ENCODE assay signal across 24 mouse cellular contexts in the genomic region with DNA sequence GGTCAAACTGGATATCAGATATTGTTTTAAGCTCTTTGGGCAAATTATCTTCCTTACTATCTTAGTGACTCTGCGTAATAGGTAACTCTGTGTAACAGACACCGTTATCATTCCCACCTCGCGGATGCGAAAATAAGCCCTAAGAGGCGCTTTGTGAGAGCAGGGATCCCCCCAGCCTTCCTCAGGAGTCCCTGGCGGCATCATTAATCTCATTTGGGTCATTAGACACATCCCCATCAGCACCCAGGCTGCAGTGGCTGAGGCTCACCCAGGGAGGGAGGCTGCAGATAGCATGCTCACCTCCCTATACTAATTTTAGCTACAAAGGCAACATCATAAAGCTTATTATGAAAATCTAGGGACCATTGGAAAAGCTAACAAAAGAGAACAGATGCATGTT.
DNase-seq lines count a peak whose midpoint lies in the region; ATAC-seq and TF ChIP-seq lines count a peak whose summit lies in the region.
"Had no signal": no experiment of that assay in that cellular context is flagged by ENCODE, and none has a peak within 500 bp of the region (broad histone marks: within the 10 kb centered on the region; RNA-seq: fewer than 3 reads in every experiment).

No protein-coding gene starts in this region.

- H3K27ac ChIP-seq in embryonic facial prominence, embryonic 14.5 days (replicated peaks; ENCODE audit: low read depth, low read length), result no peak overlapping the region
- H3K27ac ChIP-seq in embryonic facial prominence, embryonic 10.5 days (replicated peaks), result no peak overlapping the region
- H3K27ac ChIP-seq in hindbrain, postnatal 0 days, result no peak overlapping the region
- no peak overlapping the region for H3K27ac ChIP-seq in hindbrain, embryonic 10.5 days
- 0 out of 2 replicates have a peak overlapping the region, but pooled peaks have one; percentile 23 for H3K27ac ChIP-seq in neural tube, embryonic 13.5 days (replicated peaks)
- no peak overlapping the region for H3K27ac ChIP-seq in neural tube, embryonic 15.5 days (replicated peaks)
- H3K27ac ChIP-seq: embryonic facial prominence, embryonic 12.5 days; gastrocnemius, adult 2 months; heart, embryonic 10.5 days; heart, embryonic 13.5 days; hindbrain, embryonic 14.5 days had no signal

- ATAC-seq in embryonic facial prominence, embryonic 14.5 days (ENCODE audit: low read depth), result peak; percentile 76; the same call in 1 of the 2 replicates
- ATAC-seq in hindbrain, postnatal 0 days, result no peak
- ATAC-seq in neural tube, embryonic 13.5 days (ENCODE audit: low read depth), result no peak
- ATAC-seq in neural tube, embryonic 15.5 days (ENCODE audit: low FRiP score), result no peak
- ATAC-seq in erythroid progenitor cell, adult 5-6 weeks (replicated peaks; ENCODE audit: low FRiP score, poor library complexity, severe bottlenecking), result no peak
- ATAC-seq: activated CD4-positive, CD25-positive, alpha-beta regulatory T cell, adult 4 months; forebrain, embryonic 14.5 days; forebrain, postnatal 0 days had no signal

- no peaks in the 10 kb centered on the region for H3K9me3 ChIP-seq in embryonic facial prominence, embryonic 14.5 days (ENCODE audit: control insufficient read depth, low read length)
- no peaks in the 10 kb centered on the region for H3K9me3 ChIP-seq in embryonic facial prominence, embryonic 10.5 days
- H3K9me3 ChIP-seq in hindbrain, postnatal 0 days (ENCODE audit: low read length), result no peaks in the 10 kb centered on the region
- H3K9me3 ChIP-seq in hindbrain, embryonic 10.5 days, result no peaks in the 10 kb centered on the region
- no peaks in the 10 kb centered on the region for H3K9me3 ChIP-seq in neural tube, embryonic 13.5 days
- H3K9me3 ChIP-seq in neural tube, embryonic 15.5 days (replicated peaks), result no peaks in the 10 kb centered on the region
- H3K9me3 ChIP-seq: embryonic facial prominence, embryonic 12.5 days; heart, embryonic 10.5 days; heart, embryonic 13.5 days had no signal

- no peak overlapping the region for H3K9ac ChIP-seq in embryonic facial prominence, embryonic 14.5 days (ENCODE audit: low read depth, low read length)
- no peak overlapping the region for H3K9ac ChIP-seq in hindbrain, postnatal 0 days (replicated peaks; ENCODE audit: low read length)
- H3K9ac ChIP-seq in neural tube, embryonic 13.5 days, result no peak overlapping the region
- H3K9ac ChIP-seq in neural tube, embryonic 15.5 days (replicated peaks), result no peak overlapping the region
- H3K9ac ChIP-seq: embryonic facial prominence, embryonic 12.5 days; forebrain, postnatal 0 days; heart, embryonic 13.5 days; hindbrain, embryonic 14.5 days had no signal

- no peak overlapping the region for H3K4me3 ChIP-seq in embryonic facial prominence, embryonic 14.5 days (ENCODE audit: low read depth, low read length)
- H3K4me3 ChIP-seq in embryonic facial prominence, embryonic 10.5 days, result no peak overlapping the region
- H3K4me3 ChIP-seq in hindbrain, postnatal 0 days (ENCODE audit: low read length), result no peak overlapping the region
- no peak overlapping the region for H3K4me3 ChIP-seq in hindbrain, embryonic 10.5 days
- no peak overlapping the region for H3K4me3 ChIP-seq in neural tube, embryonic 13.5 days
- no peak overlapping the region for H3K4me3 ChIP-seq in neural tube, embryonic 15.5 days (replicated peaks)
- H3K4me3 ChIP-seq: embryonic facial prominence, embryonic 12.5 days; gastrocnemius, adult 2 months; heart, embryonic 10.5 days; heart, embryonic 13.5 days had no signal

- WGBS in embryonic facial prominence, embryonic 14.5 days, result 81% methylated on average over 7 of the region's 7 CpGs
- WGBS in embryonic facial prominence, embryonic 10.5 days, result 84% methylated on average over 7 of the region's 7 CpGs
- WGBS in hindbrain, postnatal 0 days, result 71% methylated on average over 7 of the region's 7 CpGs
- 86% methylated on average over 7 of the region's 7 CpGs for WGBS in hindbrain, embryonic 10.5 days
- WGBS in neural tube, embryonic 13.5 days, result 69% methylated on average over 7 of the region's 7 CpGs
- WGBS in neural tube, embryonic 15.5 days, result 61% methylated on average over 7 of the region's 7 CpGs

- H3K4me2 ChIP-seq in embryonic facial prominence, embryonic 14.5 days (ENCODE audit: low read depth, low read length), result no peak overlapping the region
- no peak overlapping the region for H3K4me2 ChIP-seq in hindbrain, postnatal 0 days (ENCODE audit: low read depth, low read length)
- H3K4me2 ChIP-seq in neural tube, embryonic 13.5 days, result no peak overlapping the region
- no peak overlapping the region for H3K4me2 ChIP-seq in neural tube, embryonic 15.5 days
- H3K4me2 ChIP-seq: embryonic facial prominence, embryonic 12.5 days; heart, embryonic 13.5 days; hindbrain, embryonic 14.5 days had no signal

- DNase-seq in embryonic facial prominence, embryonic 14.5 days (ENCODE audit: low spot score), result peak; percentile 11
- no peak for DNase-seq in embryonic facial prominence, embryonic 10.5 days (ENCODE audit: low spot score)
- DNase-seq in hindbrain, postnatal 0 days (ENCODE audit: low spot score), result peak; percentile 15
- no peak for DNase-seq in hindbrain, embryonic 10.5 days (ENCODE audit: low spot score)
- DNase-seq: adrenal gland, adult 8-10 months; adrenal gland, postnatal 25 days; cerebellum, adult 18-20 months; cerebellum, adult 9-10 months; cerebellum, postnatal 14 days; forebrain, postnatal 0 days; gastrocnemius, adult 2 months; gastrocnemius, postnatal 14 days; heart, adult 18-20 months; heart, postnatal 14 days; heart, postnatal 4 days had no signal

- TF ChIP-seq CTCF in hindbrain, postnatal 0 days (IDR thresholded peaks at IDR 0.05; ENCODE audit: low read depth), result no peak

- H3K36me3 ChIP-seq in embryonic facial prominence, embryonic 14.5 days (ENCODE audit: control insufficient read depth, insufficient read depth, low read length), result no peaks in the 10 kb centered on the region
- no peaks in the 10 kb centered on the region for H3K36me3 ChIP-seq in embryonic facial prominence, embryonic 10.5 days (replicated peaks)
- no peaks in the 10 kb centered on the region for H3K36me3 ChIP-seq in hindbrain, postnatal 0 days (ENCODE audit: insufficient read depth, low read length)
- no peaks in the 10 kb centered on the region for H3K36me3 ChIP-seq in hindbrain, embryonic 10.5 days
- no peaks in the 10 kb centered on the region for H3K36me3 ChIP-seq in neural tube, embryonic 13.5 days
- H3K36me3 ChIP-seq in neural tube, embryonic 15.5 days, result no peaks in the 10 kb centered on the region
- H3K36me3 ChIP-seq: embryonic facial prominence, embryonic 12.5 days; heart, embryonic 10.5 days; heart, embryonic 13.5 days had no signal

- no peaks in the 10 kb centered on the region for H3K4me1 ChIP-seq in embryonic facial prominence, embryonic 14.5 days (ENCODE audit: control insufficient read depth, insufficient read depth, low read length)
- H3K4me1 ChIP-seq in embryonic facial prominence, embryonic 10.5 days, result no peaks in the 10 kb centered on the region
- peaks cover 4% of the 10 kb centered on the region; the same call in 1 of the 2 replicates for H3K4me1 ChIP-seq in hindbrain, postnatal 0 days (ENCODE audit: insufficient read depth, low read length)
- H3K4me1 ChIP-seq in hindbrain, embryonic 10.5 days (replicated peaks), result no peaks in the 10 kb centered on the region
- H3K4me1 ChIP-seq in neural tube, embryonic 13.5 days (replicated peaks), result peaks cover 11% of the 10 kb centered on the region
- H3K4me1 ChIP-seq in neural tube, embryonic 15.5 days, result peaks cover 7% of the 10 kb centered on the region; the same call in 1 of the 2 replicates
- H3K4me1 ChIP-seq: embryonic facial prominence, embryonic 12.5 days; heart, embryonic 10.5 days; heart, embryonic 13.5 days had no signal

- no peaks in the 10 kb centered on the region for H3K27me3 ChIP-seq in embryonic facial prominence, embryonic 14.5 days (replicated peaks; ENCODE audit: control insufficient read depth, insufficient read depth, low read length)
- H3K27me3 ChIP-seq in embryonic facial prominence, embryonic 10.5 days (replicated peaks; ENCODE audit: low read depth, poor library complexity, severe bottlenecking), result no peaks in the 10 kb centered on the region
- H3K27me3 ChIP-seq in hindbrain, postnatal 0 days (ENCODE audit: insufficient read depth, low read length), result no peaks in the 10 kb centered on the region
- no peaks in the 10 kb centered on the region for H3K27me3 ChIP-seq in hindbrain, embryonic 10.5 days (ENCODE audit: insufficient read depth, poor library complexity, severe bottlenecking)
- no peaks in the 10 kb centered on the region for H3K27me3 ChIP-seq in neural tube, embryonic 13.5 days
- H3K27me3 ChIP-seq in neural tube, embryonic 15.5 days (replicated peaks), result no peaks in the 10 kb centered on the region
- H3K27me3 ChIP-seq: embryonic facial prominence, embryonic 12.5 days; heart, embryonic 13.5 days had no signal

Comparison
In these comparisons a context has a peak if more than half of its experiments do, and no peak if none do; other contexts are left out.
1. DNase-seq: peak in embryonic facial prominence, embryonic 14.5 days (single experiment) and hindbrain, postnatal 0 days (single experiment); none in embryonic facial prominence, embryonic 10.5 days (single experiment) and hindbrain, embryonic 10.5 days (single experiment).